Mouse (Mus musculus): ENCODE results near the gene A830018L16Rik. TPM values are rescaled to one million over a fixed set of nuclear protein-coding genes. Genes with fewer than 3 reads are reported as not detected.
"Not testable (repeated sequence)": the region's sequence is repeated elsewhere in the genome, so short reads cannot be mapped to it uniquely, and the experiment has no call there.

A830018L16Rik gene
- polyA plus RNA-seq, 1 experiment from 2014 or later: not detected

DNA sequence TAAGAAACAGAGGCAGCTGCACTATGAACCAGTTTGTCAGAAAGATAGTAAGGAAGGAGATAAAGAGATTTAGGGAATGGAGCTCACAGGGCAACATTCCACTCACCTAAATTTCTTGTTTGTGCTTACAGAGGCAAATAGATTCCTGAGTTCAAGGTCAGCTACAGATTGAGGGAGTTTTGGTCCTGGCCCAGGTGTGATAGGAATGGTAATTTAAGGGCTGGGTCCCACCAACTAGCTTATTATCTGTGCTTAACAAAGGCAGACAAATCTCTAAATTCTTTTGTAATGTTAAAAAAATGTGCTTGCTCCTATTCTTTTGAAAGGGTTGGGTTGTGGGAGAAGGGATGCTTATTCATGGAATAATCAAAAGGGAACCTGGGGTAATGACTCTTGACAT, 87.7 kb downstream of the A830018L16Rik start:
- TF ChIP-seq CTCF (IDR thresholded peaks at IDR 0.05; ENCODE audit: low read depth) (no peak), EP300 (IDR thresholded peaks at IDR 0.05; ENCODE audit: low read depth) (no peak)
- Histone ChIP-seq H3K9me3 (ENCODE audit: low read length) (no peaks in the 10 kb centered on the region), H3K9ac (replicated peaks) (no peak overlapping the region), H3K27ac (ENCODE audit: low read depth) (no peak overlapping the region), H3K4me1 (ENCODE audit: insufficient read depth) (no peaks in the 10 kb centered on the region), H3K36me3 (replicated peaks; ENCODE audit: insufficient read depth, low read length) (no peaks in the 10 kb centered on the region), H3K27me3 (ENCODE audit: insufficient read depth, low read length) (no peaks in the 10 kb centered on the region), H3K4me2 (ENCODE audit: low read depth, low read length) (no peak overlapping the region), H3K4me3 (ENCODE audit: low read depth, low read length) (no peak overlapping the region)
- DNase-seq (no peak), ATAC-seq (no peak)

DNA sequence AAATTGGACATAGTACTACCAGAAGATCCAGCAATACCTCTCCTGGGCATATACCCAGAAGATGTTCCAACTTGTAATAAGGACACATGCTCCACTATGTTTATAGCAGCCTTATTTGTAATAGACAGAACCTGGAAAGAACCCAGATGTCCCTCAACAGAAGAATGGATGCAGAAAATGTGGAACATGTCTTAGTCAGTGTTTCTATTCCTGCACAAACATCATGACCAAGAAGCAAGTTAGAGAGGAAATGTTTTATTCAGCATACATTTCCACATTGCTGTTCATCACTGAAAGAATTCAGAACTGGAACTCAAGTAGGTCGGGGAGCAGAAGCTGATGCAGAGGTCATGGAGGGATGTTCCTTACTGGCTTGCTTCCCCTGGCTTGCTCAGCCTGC, 135.9 kb downstream of the A830018L16Rik start:
- H3K4me1 ChIP-seq (ENCODE audit: insufficient read depth); H3K27ac ChIP-seq (ENCODE audit: low read depth); H3K36me3 ChIP-seq (replicated peaks; ENCODE audit: insufficient read depth, low read length); H3K4me2 ChIP-seq (ENCODE audit: low read depth, low read length); H3K4me3 ChIP-seq (ENCODE audit: low read depth, low read length); H3K27me3 ChIP-seq (ENCODE audit: insufficient read depth, low read length); ATAC-seq; H3K9me3 ChIP-seq (ENCODE audit: low read length); DNase-seq; H3K9ac ChIP-seq (replicated peaks): not testable (repeated sequence)
- 63% methylated on average over 1 of the region's 1 CpGs for WGBS (ENCODE audit: insufficient replicate concordance)

DNA sequence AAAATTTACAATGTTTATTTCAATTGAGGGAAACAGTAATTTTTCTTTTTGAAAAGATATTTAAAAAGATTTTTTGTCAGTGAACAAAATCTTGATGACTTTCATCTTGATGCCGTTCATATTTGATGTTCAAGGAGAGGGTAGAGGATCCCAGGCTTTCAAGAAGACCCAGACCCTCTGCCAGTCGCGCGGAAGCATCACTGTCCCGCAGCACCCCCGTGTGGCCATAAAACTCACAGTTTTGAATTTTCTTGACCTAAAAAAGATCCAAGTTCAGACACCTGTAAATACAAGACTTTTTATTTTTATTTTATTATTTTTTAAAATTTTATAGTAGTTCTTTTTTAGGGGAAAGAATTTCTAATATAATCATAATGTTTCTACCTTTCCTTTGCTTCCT, 151.4 kb downstream of the A830018L16Rik start:
- Histone ChIP-seq H3K4me2 (ENCODE audit: low read depth, low read length) (no peak overlapping the region), H3K36me3 (replicated peaks; ENCODE audit: insufficient read depth, low read length) (no peaks in the 10 kb centered on the region), H3K27me3 (ENCODE audit: insufficient read depth, low read length) (no peaks in the 10 kb centered on the region), H3K27ac (ENCODE audit: low read depth) (no peak overlapping the region), H3K4me1 (ENCODE audit: insufficient read depth) (no peaks in the 10 kb centered on the region), H3K9ac (replicated peaks) (no peak overlapping the region), H3K4me3 (ENCODE audit: low read depth, low read length) (no peak overlapping the region), H3K9me3 (ENCODE audit: low read length) (no peaks in the 10 kb centered on the region)
- DNase-seq (no peak), ATAC-seq (no peak)
- TF ChIP-seq EP300 (IDR thresholded peaks at IDR 0.05; ENCODE audit: low read depth) (no peak), CTCF (IDR thresholded peaks at IDR 0.05; ENCODE audit: low read depth) (peak; percentile 40)
- 10% methylated on average over 6 of the region's 6 CpGs for WGBS (ENCODE audit: insufficient replicate concordance)

DNA sequence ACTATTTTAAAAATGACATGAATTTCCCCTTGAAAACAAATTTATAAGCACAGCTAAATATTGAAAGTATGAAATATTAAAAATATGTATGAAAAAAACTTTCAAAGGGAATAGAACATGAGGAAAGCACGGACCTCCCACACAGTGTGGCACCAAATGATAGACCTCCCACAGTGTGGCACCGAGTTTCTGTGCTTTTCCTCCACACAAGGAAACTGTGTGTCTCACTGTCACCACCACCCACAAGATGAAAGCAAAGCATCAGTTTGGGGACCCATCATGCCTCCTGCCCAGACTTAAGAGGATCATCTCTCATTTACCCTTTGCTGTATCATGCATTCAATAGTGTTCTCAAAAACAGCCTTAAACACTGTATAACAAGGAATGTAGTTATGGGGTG, 152.8 kb downstream of the A830018L16Rik start:
- no peak for TF ChIP-seq EP300 (IDR thresholded peaks at IDR 0.05; ENCODE audit: low read depth)
- TF ChIP-seq CTCF (IDR thresholded peaks at IDR 0.05; ENCODE audit: low read depth): no peak
- H3K27me3 ChIP-seq (ENCODE audit: insufficient read depth, low read length): no peaks in the 10 kb centered on the region
- ATAC-seq: no peak
- H3K4me1 ChIP-seq (ENCODE audit: insufficient read depth): no peaks in the 10 kb centered on the region
- H3K9me3 ChIP-seq (ENCODE audit: low read length): no peaks in the 10 kb centered on the region
- H3K4me2 ChIP-seq (ENCODE audit: low read depth, low read length): no peak overlapping the region
- WGBS (ENCODE audit: insufficient replicate concordance): 54% methylated on average over 2 of the region's 2 CpGs
- no peaks in the 10 kb centered on the region for H3K36me3 ChIP-seq (replicated peaks; ENCODE audit: insufficient read depth, low read length)
- DNase-seq: no peak
- H3K27ac ChIP-seq (ENCODE audit: low read depth): no peak overlapping the region
- H3K4me3 ChIP-seq (ENCODE audit: low read depth, low read length): no peak overlapping the region
- no peak overlapping the region for H3K9ac ChIP-seq (replicated peaks)

DNA sequence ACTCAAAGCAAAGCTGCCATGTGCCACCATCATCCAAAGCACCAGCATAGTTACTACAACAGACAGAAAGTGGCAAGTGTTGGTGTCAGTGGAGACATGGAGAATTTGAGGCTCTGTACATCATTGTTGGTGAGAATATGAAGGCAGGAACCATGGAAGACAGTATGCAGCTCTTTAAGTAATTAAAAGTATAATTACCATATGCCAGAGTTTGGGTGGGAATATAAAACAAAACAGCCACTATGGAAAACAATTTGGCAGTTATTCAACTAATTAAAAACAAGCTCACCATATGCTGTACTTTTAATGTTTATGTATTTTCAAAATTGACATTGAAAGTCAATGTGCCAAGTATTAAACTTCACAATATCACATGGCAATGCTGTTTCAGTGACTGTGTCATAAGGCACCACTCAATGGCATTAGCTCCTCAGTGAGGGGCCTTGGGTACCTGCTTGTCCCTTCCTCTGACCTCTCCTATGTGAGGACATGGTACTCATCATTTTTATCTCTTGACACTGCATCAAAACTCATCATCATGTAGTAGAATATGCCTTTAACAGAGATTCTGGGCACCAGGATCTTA, 153.5 kb downstream of the A830018L16Rik start:
- DNase-seq (no peak), ATAC-seq (no peak)
- TF ChIP-seq CTCF (IDR thresholded peaks at IDR 0.05; ENCODE audit: low read depth) (no peak), EP300 (IDR thresholded peaks at IDR 0.05; ENCODE audit: low read depth) (no peak)

DNA sequence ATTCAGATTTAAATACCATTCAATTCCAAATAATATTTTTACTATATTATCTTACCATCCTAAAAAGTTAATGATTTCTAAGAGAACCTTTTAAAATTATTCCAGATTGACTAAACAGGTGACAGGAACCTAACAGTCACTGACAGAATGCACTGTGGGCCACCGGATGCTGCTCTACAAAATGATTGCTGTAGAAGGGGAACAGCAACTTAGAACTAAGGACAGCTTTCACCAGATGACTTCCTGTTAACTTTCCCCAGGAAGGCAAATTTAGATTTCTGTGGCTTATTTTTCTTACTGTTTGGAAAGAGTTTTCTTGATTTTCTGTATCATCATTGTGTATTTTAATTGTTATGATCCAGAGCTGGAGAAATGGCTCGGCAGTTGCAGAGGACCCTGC, 156.4 kb downstream of the A830018L16Rik start:
- TF ChIP-seq EP300 (IDR thresholded peaks at IDR 0.05; ENCODE audit: low read depth): no peak
- no peak for TF ChIP-seq CTCF (IDR thresholded peaks at IDR 0.05; ENCODE audit: low read depth)
- no peak for DNase-seq
- no peak overlapping the region for H3K9ac ChIP-seq (replicated peaks)
- H3K4me3 ChIP-seq (ENCODE audit: low read depth, low read length): no peak overlapping the region
- no peak for ATAC-seq
- H3K27me3 ChIP-seq (ENCODE audit: insufficient read depth, low read length): no peaks in the 10 kb centered on the region
- no peaks in the 10 kb centered on the region for H3K36me3 ChIP-seq (replicated peaks; ENCODE audit: insufficient read depth, low read length)
- no peak overlapping the region for H3K4me2 ChIP-seq (ENCODE audit: low read depth, low read length)
- 59% methylated on average over 2 of the region's 2 CpGs for WGBS (ENCODE audit: insufficient replicate concordance)
- H3K27ac ChIP-seq (ENCODE audit: low read depth): no peak overlapping the region
- no peaks in the 10 kb centered on the region for H3K4me1 ChIP-seq (ENCODE audit: insufficient read depth)
- no peaks in the 10 kb centered on the region for H3K9me3 ChIP-seq (ENCODE audit: low read length)

More for the DNA sequence above, 153.5 kb downstream of the A830018L16Rik start:
- H3K27me3 ChIP-seq (ENCODE audit: insufficient read depth, low read length): no peaks in the 10 kb centered on the region
- H3K9me3 ChIP-seq (ENCODE audit: low read length): no peaks in the 10 kb centered on the region
- no peak overlapping the region for H3K9ac ChIP-seq (replicated peaks)
- H3K27ac ChIP-seq (ENCODE audit: low read depth): no peak overlapping the region
- H3K4me2 ChIP-seq (ENCODE audit: low read depth, low read length): no peak overlapping the region
- no peaks in the 10 kb centered on the region for H3K36me3 ChIP-seq (replicated peaks; ENCODE audit: insufficient read depth, low read length)
- H3K4me1 ChIP-seq (ENCODE audit: insufficient read depth): no peaks in the 10 kb centered on the region
- no peak overlapping the region for H3K4me3 ChIP-seq (ENCODE audit: low read depth, low read length)

DNA sequence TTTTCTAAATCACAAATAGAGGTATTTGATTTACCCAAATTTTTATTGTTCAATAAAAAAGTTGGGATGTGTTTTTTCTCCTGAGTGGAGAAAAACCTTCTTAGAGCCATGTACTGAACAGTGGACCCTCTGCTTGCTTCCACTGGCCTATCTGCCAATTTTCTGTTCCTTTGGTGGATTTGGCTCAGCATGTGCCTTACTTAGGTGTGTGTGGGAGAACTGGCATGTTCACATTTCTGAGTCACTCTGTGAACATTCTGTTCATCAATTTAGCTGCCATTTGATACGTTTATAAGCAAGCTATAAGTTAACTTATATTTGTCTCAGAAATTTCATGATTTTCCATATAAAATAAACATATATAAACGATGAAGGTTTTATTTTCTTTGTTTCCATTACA, 159.6 kb downstream of the A830018L16Rik start:
- ATAC-seq (no peak), DNase-seq (no peak)
- Histone ChIP-seq H3K4me1 (ENCODE audit: insufficient read depth) (no peaks in the 10 kb centered on the region), H3K27ac (ENCODE audit: low read depth) (no peak overlapping the region), H3K36me3 (replicated peaks; ENCODE audit: insufficient read depth, low read length) (no peaks in the 10 kb centered on the region), H3K4me2 (ENCODE audit: low read depth, low read length) (no peak overlapping the region), H3K4me3 (ENCODE audit: low read depth, low read length) (no peak overlapping the region), H3K9me3 (ENCODE audit: low read length) (no peaks in the 10 kb centered on the region), H3K27me3 (ENCODE audit: insufficient read depth, low read length) (no peaks in the 10 kb centered on the region), H3K9ac (replicated peaks) (no peak overlapping the region)
- TF ChIP-seq CTCF (IDR thresholded peaks at IDR 0.05; ENCODE audit: low read depth) (no peak), EP300 (IDR thresholded peaks at IDR 0.05; ENCODE audit: low read depth) (no peak)
- WGBS (ENCODE audit: insufficient replicate concordance): 53% methylated on average over 2 of the region's 2 CpGs
